In genomic region chr5:96208543-96208942, GRCm38 (mm10) we compare ENCODE assay signal across 12 mouse cellular contexts. TPM values are rescaled to one million over a fixed set of nuclear protein-coding genes. Genes with fewer than 3 reads are reported as not detected.
DNase-seq lines count a peak whose midpoint lies in the region; ATAC-seq and TF ChIP-seq lines count a peak whose summit lies in the region.
"Had no signal": no experiment of that assay in that cellular context is flagged by ENCODE, and none has a peak within 500 bp of the region (broad histone marks: within the 10 kb centered on the region; RNA-seq: fewer than 3 reads in every experiment).

No protein-coding gene starts in this region.

- no peak for TF ChIP-seq POLR2A in lung, adult 2 months (IDR thresholded peaks at IDR 0.05; ENCODE audit: borderline replicate concordance, extremely low read depth, low read depth, low read length)

- peak overlapping the region; percentile 65 for H3K4me2 ChIP-seq in lung, embryonic 15.5 days

- 0 out of 2 replicates have a peak overlapping the region, but pooled peaks have one; percentile 90 for H3K27ac ChIP-seq in heart, embryonic 10.5 days
- H3K27ac ChIP-seq in lung, embryonic 15.5 days, result peak overlapping the region; percentile 87; the same call in 1 of the 2 replicates

- H3K36me3 ChIP-seq in heart, embryonic 10.5 days, result no peaks in the 10 kb centered on the region
- H3K36me3 ChIP-seq in lung, embryonic 15.5 days, result no peaks in the 10 kb centered on the region
- H3K36me3 ChIP-seq: embryonic facial prominence, embryonic 12.5 days; liver, embryonic 13.5 days had no signal

- WGBS in heart, embryonic 10.5 days, result 71% methylated on average over 4 of the region's 4 CpGs
- 29% methylated on average over 4 of the region's 4 CpGs for whole genome bisulfite sequencing in lung, embryonic 15.5 days
- 7% methylated on average over 4 of the region's 4 CpGs for WGBS in lung, adult 2 months

- H3K9ac ChIP-seq in lung, embryonic 15.5 days, result no peak overlapping the region

- H3K27me3 ChIP-seq in heart, embryonic 10.5 days (ENCODE audit: insufficient read depth, poor library complexity, severe bottlenecking), result no peaks in the 10 kb centered on the region
- H3K27me3 ChIP-seq in lung, embryonic 15.5 days, result no peaks in the 10 kb centered on the region
- H3K27me3 ChIP-seq: embryonic facial prominence, embryonic 12.5 days; liver, embryonic 13.5 days had no signal

- TF ChIP-seq CTCF in lung, adult 2 months (IDR thresholded peaks at IDR 0.05; ENCODE audit: insufficient read depth, low read length), result no peak

- no peak for ATAC-seq in lung, embryonic 15.5 days (ENCODE audit: borderline replicate concordance, extremely low read depth, low FRiP score, low TSS enrichment)
- ATAC-seq in inflammation-experienced regulatory T-cells, adult 6 months, result peak; percentile 60

- intact Hi-C loops in heart, postnatal 25 days (cut with DNase I), result loop anchor here (2.0 kb wide), 1 partner anchor 48 kb away; no protein-coding TSS in a partner anchor
- intact Hi-C loops in left cerebral cortex, postnatal 10 days (cut with DNase I), result no loop called here

- H3K4me3 ChIP-seq in heart, embryonic 10.5 days, result no peak overlapping the region
- no peak overlapping the region for H3K4me3 ChIP-seq in lung, embryonic 15.5 days
- H3K4me3 ChIP-seq in lung, adult 2 months (replicated peaks; ENCODE audit: extremely low read depth, low read depth, low read length), result no peak overlapping the region

- DNase-seq in heart, embryonic 10.5 days (ENCODE audit: low spot score), result no peak
- DNase-seq in heart, postnatal 25 days (ENCODE audit: low spot score), result no peak
- no peak for DNase-seq in lung, adult 2 months
- DNase-seq in thymus, postnatal 14 days, result peak; percentile 53
- no peak for DNase-seq in left cerebral cortex, postnatal 10 days (ENCODE audit: extremely low spot score in 1 of 2, low spot score in 2 of 2)
- no peak for DNase-seq in layer of hippocampus, adult 8-10 months (ENCODE audit: low spot score in 2 of 2)
- DNase-seq: kidney, adult 11 months; liver, embryonic 13.5 days; right cerebral cortex, postnatal 25 days had no signal

- no peaks in the 10 kb centered on the region for H3K9me3 ChIP-seq in heart, embryonic 10.5 days
- H3K9me3 ChIP-seq in lung, embryonic 15.5 days, result no peaks in the 10 kb centered on the region
- H3K9me3 ChIP-seq: embryonic facial prominence, embryonic 12.5 days; liver, embryonic 13.5 days had no signal

- peaks cover 11% of the 10 kb centered on the region for H3K4me1 ChIP-seq in heart, embryonic 10.5 days
- peaks cover 29% of the 10 kb centered on the region for H3K4me1 ChIP-seq in lung, embryonic 15.5 days
- peaks cover 6% of the 10 kb centered on the region; the same call in 1 of the 2 replicates for H3K4me1 ChIP-seq in lung, adult 2 months (ENCODE audit: control insufficient read depth, insufficient read depth, low read length)

RNA-seq across cellular contexts. Expression of gene Mrpl1, which starts 0.8 kb away (rescaled TPM):
- polyA plus RNA-seq in heart, embryonic 10.5 days (2016; fragmentation: Nextera tagmentation; extraction: Ambion mirVana), result 23.2 and 23.9 TPM in 2 replicates
- total RNA-seq in heart, postnatal 25 days (2021), result 10 to 100 TPM; 29.4 to 32.1 TPM
- 18.6 and 19.6 TPM in 2 replicates for polyA plus RNA-seq in lung, embryonic 15.5 days (2015; fragmentation: Nextera tagmentation; extraction: Ambion mirVana)
- polyA plus RNA-seq in lung, adult 2 months (2012; rRNA removed), result 1.4 and 2.0 TPM in 2 replicates
- 10 to 100 TPM; 21.8 to 24.4 (median 23.1) TPM for polyA plus RNA-seq in inflammation-experienced regulatory T-cells, adult 6 months (2017; shearing (Covaris generic))
- 10 to 100 TPM; 13.8 to 15.8 TPM for total RNA-seq in left cerebral cortex, postnatal 10 days (2021)
- 10 to 100 TPM; 15.4 to 20.7 (median 17.2) TPM for total RNA-seq in layer of hippocampus, adult 8-10 months (2022)

RNA-seq across cellular contexts. Expression of gene Cnot6l, which starts 44.6 kb away (rescaled TPM):
- 11.1 and 12.4 TPM in 2 replicates for polyA plus RNA-seq in heart, embryonic 10.5 days (2016; fragmentation: Nextera tagmentation; extraction: Ambion mirVana)
- 10 to 100 TPM; 59.6 to 75.5 TPM for total RNA-seq in heart, postnatal 25 days (2021)
- 22.9 and 23.4 TPM in 2 replicates for polyA plus RNA-seq in lung, embryonic 15.5 days (2015; fragmentation: Nextera tagmentation; extraction: Ambion mirVana)
- 5.2 and 8.2 TPM in 2 replicates for polyA plus RNA-seq in lung, adult 2 months (2012; rRNA removed)
- 10 to 100 TPM; 72.0 to 92.4 (median 79.4) TPM for polyA plus RNA-seq in inflammation-experienced regulatory T-cells, adult 6 months (2017; shearing (Covaris generic))
- 10 to 100 TPM; 66.1 to 78.1 TPM for total RNA-seq in left cerebral cortex, postnatal 10 days (2021)
- 10 to 100 TPM; 66.6 to 87.0 (median 76.1) TPM for total RNA-seq in layer of hippocampus, adult 8-10 months (2022)
